Mouse (Mus musculus): ENCODE measurements at regions not wholly inside any gene's neighbourhood (a gene's known extent, or its start where the extent isn't known, plus 50 kb on each side); places are given as distances from the start of the nearest gene placed in this dataset.

DNA sequence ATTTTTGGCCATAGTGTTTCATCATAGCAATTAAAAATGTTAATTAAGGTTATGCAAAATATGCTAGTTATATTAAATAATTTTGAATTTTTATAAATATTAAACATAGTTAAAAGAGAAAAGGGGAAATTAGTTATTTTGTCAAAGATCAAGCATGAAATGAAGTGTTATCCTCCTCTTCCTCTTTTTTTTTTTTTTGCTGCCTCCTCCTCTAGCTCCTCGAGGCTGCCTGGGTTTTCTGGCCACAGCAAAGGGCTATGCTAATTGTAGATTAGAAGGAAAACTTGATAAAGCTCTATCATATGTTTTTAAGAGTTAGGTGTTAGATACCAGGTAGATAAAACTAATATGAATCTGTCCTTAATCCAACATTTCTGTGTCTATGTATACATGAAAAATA, 54.4 kb upstream of the Laptm4a start:
- TF ChIP-seq ZC3H11A (IDR thresholded peaks at IDR 0.05; ENCODE audit: borderline replicate concordance, low read depth, low read length) (no peak), CHD2 (IDR thresholded peaks at IDR 0.05; ENCODE audit: low read depth, low read length) (no peak), HCFC1 (IDR thresholded peaks at IDR 0.05; ENCODE audit: borderline replicate concordance, insufficient read depth, low read length) (no peak), ZNF384 (IDR thresholded peaks at IDR 0.05; ENCODE audit: low read depth, low read length) (no peak), MAFK (IDR thresholded peaks at IDR 0.05; ENCODE audit: insufficient read depth, low read depth, low read length) (no peak)
- in situ Hi-C loops (cut with MboI; ENCODE audit: low sequenced_read_pairs in 2 of 2, unreplicated experiment in 2 of 2) = no loop called here
- Histone ChIP-seq H3K27ac (ENCODE audit: insufficient read depth, low read depth, low read length, poor library complexity, severe bottlenecking) (no peak overlapping the region), H3K36me3 (ENCODE audit: control insufficient read depth, insufficient read depth, low read length, poor library complexity, severe bottlenecking) (no peaks in the 10 kb centered on the region), H3K4me3 (ENCODE audit: insufficient read depth in 1 of 2, low read depth in 1 of 2, low read length in 2 of 2, poor library complexity in 1 of 2, severe bottlenecking in 1 of 2) (no peak overlapping the region), H3K9me3 (ENCODE audit: control insufficient read depth, insufficient read depth, low read depth, low read length) (no peaks in the 10 kb centered on the region), H3K4me1 (ENCODE audit: control insufficient read depth in 2 of 2, insufficient read depth in 2 of 2, low read length in 2 of 2, poor library complexity in 1 of 2) (peaks cover 4 to 19% of the 10 kb centered on the region in 2 experiments), H3K9ac (ENCODE audit: insufficient read depth, low read depth, low read length, poor library complexity, severe bottlenecking) (no peak overlapping the region)
- no peak for DNase-seq (ENCODE audit: low read depth, low spot score)

DNA sequence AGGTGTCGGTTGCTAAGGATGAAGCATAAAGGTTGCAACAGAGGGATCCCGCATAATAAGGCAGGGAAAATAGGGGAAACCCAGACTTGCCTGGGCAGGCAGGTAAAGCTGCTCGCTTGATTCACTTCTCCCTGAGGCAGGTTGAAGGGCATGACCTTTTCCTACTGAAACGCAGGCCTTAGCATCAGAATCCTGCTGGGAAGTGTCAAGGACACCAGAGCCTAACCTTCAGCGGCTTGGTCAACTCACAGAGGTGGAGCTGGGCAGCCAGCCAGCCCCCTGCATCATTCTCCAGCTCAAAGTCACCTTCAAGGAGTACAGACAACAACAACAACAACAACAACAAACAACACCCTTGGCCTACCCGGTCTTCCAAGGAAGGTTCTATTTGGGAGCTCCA, 52.8 kb upstream of the Laptm4a start:
- H3K4me1 ChIP-seq (ENCODE audit: control insufficient read depth in 2 of 2, insufficient read depth in 2 of 2, low read length in 2 of 2, poor library complexity in 1 of 2) = peaks cover 4 to 19% of the 10 kb centered on the region in 2 experiments
- H3K36me3 ChIP-seq (ENCODE audit: control insufficient read depth, insufficient read depth, low read length, poor library complexity, severe bottlenecking) = no peaks in the 10 kb centered on the region
- no peak overlapping the region for H3K9ac ChIP-seq (ENCODE audit: insufficient read depth, low read depth, low read length, poor library complexity, severe bottlenecking)
- H3K9me3 ChIP-seq (ENCODE audit: control insufficient read depth, insufficient read depth, low read depth, low read length) = no peaks in the 10 kb centered on the region
- no peak overlapping the region for H3K27ac ChIP-seq (ENCODE audit: insufficient read depth, low read depth, low read length, poor library complexity, severe bottlenecking)
- H3K4me3 ChIP-seq (ENCODE audit: insufficient read depth in 1 of 2, low read depth in 1 of 2, low read length in 2 of 2, poor library complexity in 1 of 2, severe bottlenecking in 1 of 2) = no peak overlapping the region
- TF ChIP-seq ZNF384 (IDR thresholded peaks at IDR 0.05; ENCODE audit: low read depth, low read length) (no peak), CHD2 (IDR thresholded peaks at IDR 0.05; ENCODE audit: low read depth, low read length) (no peak), ZC3H11A (IDR thresholded peaks at IDR 0.05; ENCODE audit: borderline replicate concordance, low read depth, low read length) (no peak), MAFK (IDR thresholded peaks at IDR 0.05; ENCODE audit: insufficient read depth, low read depth, low read length) (no peak), HCFC1 (IDR thresholded peaks at IDR 0.05; ENCODE audit: borderline replicate concordance, insufficient read depth, low read length) (no peak)
- no peak for DNase-seq (ENCODE audit: low read depth, low spot score)
- in situ Hi-C loops (cut with MboI; ENCODE audit: low sequenced_read_pairs in 2 of 2, unreplicated experiment in 2 of 2) = no loop called here

DNA sequence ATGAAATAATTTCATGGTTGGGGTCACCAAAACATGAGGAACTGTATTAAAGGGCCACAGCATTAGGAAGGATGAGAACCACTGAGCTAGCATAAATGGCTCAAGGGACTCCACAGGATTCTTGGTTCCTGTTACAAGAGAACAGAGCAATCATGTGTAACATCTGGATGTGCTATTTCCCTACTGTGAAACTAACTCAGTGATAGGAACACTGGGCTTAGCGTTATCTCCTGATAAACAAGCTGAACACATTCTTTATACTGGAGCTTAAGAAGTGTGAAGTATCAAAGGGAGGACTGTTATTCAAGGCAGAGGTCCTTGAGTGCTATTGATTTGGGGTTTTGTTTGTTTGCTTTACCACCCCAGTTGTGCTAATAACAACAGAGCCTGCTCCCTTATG, 52.3 kb upstream of the Laptm4a start:
- no peak overlapping the region for H3K9ac ChIP-seq (ENCODE audit: insufficient read depth, low read depth, low read length, poor library complexity, severe bottlenecking)
- TF ChIP-seq HCFC1 (IDR thresholded peaks at IDR 0.05; ENCODE audit: borderline replicate concordance, insufficient read depth, low read length) (no peak), CHD2 (IDR thresholded peaks at IDR 0.05; ENCODE audit: low read depth, low read length) (no peak), MAFK (IDR thresholded peaks at IDR 0.05; ENCODE audit: insufficient read depth, low read depth, low read length) (no peak), ZNF384 (IDR thresholded peaks at IDR 0.05; ENCODE audit: low read depth, low read length) (no peak), ZC3H11A (IDR thresholded peaks at IDR 0.05; ENCODE audit: borderline replicate concordance, low read depth, low read length) (no peak)

More for the DNA sequence above, 52.3 kb upstream of the Laptm4a start:
- Histone ChIP-seq H3K36me3 (ENCODE audit: control insufficient read depth, insufficient read depth, low read length, poor library complexity, severe bottlenecking) (no peaks in the 10 kb centered on the region), H3K9me3 (ENCODE audit: control insufficient read depth, insufficient read depth, low read depth, low read length) (no peaks in the 10 kb centered on the region), H3K4me3 (ENCODE audit: insufficient read depth in 1 of 2, low read depth in 1 of 2, low read length in 2 of 2, poor library complexity in 1 of 2, severe bottlenecking in 1 of 2) (no peak overlapping the region), H3K27ac (ENCODE audit: insufficient read depth, low read depth, low read length, poor library complexity, severe bottlenecking) (no peak overlapping the region), H3K4me1 (ENCODE audit: control insufficient read depth in 2 of 2, insufficient read depth in 2 of 2, low read length in 2 of 2, poor library complexity in 1 of 2) (peaks cover 4 to 19% of the 10 kb centered on the region in 2 experiments)
- DNase-seq (ENCODE audit: low read depth, low spot score) = no peak
- in situ Hi-C loops (cut with MboI; ENCODE audit: low sequenced_read_pairs in 2 of 2, unreplicated experiment in 2 of 2) = no loop called here
